Mouse (Mus musculus) stomach, postnatal 0 days (tissue): Measurements from ENCODE around the gene Ddc. TPM values are rescaled to one million over a fixed set of nuclear protein-coding genes. Genes with fewer than 3 reads are reported as not detected.

Source experiments
- ATAC-seq: fragments of 200-750 bp; cut with Nextera tagmentation; 2 replicates; pipeline ENCODE4 v1.8.0; 2017; ENCODE audit not compliant: low FRiP score, low TSS enrichment
- DNase-seq: peaks from one replicate; pipeline ENCODE4 v3.0.0-alpha.2; 2016; ENCODE audit warnings: low spot score
- H3K27ac ChIP-seq: fragments of 300-500 bp; sonication (generic); replicated peaks from 2 replicates; pipeline ENCODE4 v1.5.1; 2014; ENCODE audit warnings: mild to moderate bottlenecking, control low read depth
- H3K27me3 ChIP-seq: fragments of 300-500 bp; sonication (generic); 2 replicates; pipeline ENCODE4 v1.6.1; 2014; ENCODE audit warnings: low read length; ENCODE audit not compliant: control insufficient read depth, insufficient read depth
- H3K36me3 ChIP-seq: fragments of 300-500 bp; sonication (generic); 2 replicates; pipeline ENCODE4 v1.6.1; 2014; ENCODE audit warnings: low read length, mixed read lengths; ENCODE audit not compliant: control insufficient read depth, insufficient read depth
- H3K4me1 ChIP-seq: fragments of 300-500 bp; sonication (generic); replicated peaks from 2 replicates; pipeline ENCODE4 v1.6.1; 2014; ENCODE audit warnings: antibody characterized with exemption; ENCODE audit not compliant: control insufficient read depth, insufficient read depth
- H3K4me2 ChIP-seq: fragments of 300-500 bp; sonication (generic); replicated peaks from 2 replicates; pipeline ENCODE4 v1.6.1; 2014; ENCODE audit warnings: low read depth, mild to moderate bottlenecking, control low read depth, moderate library complexity
- H3K4me3 ChIP-seq: fragments of 300-500 bp; sonication (generic); 2 replicates; pipeline ENCODE4 v1.5.1; 2014; ENCODE audit warnings: low read depth, low read length, control low read depth
- H3K9ac ChIP-seq: fragments of 300-500 bp; sonication (generic); 2 replicates; pipeline ENCODE4 v1.6.1; 2014; ENCODE audit warnings: mild to moderate bottlenecking, low read length, control low read depth, mixed read lengths
- H3K9me3 ChIP-seq: fragments of 300-500 bp; sonication (generic); 2 replicates; pipeline ENCODE4 v1.6.1; 2016; ENCODE audit warnings: low read length; ENCODE audit not compliant: control insufficient read depth
- CTCF ChIP-seq: IDR thresholded peaks from 2 replicates; pipeline ENCODE4 v1.5.1; 2016; ENCODE audit warnings: antibody characterized with exemption, low read depth, mild to moderate bottlenecking, moderate library complexity
- EP300 ChIP-seq: optimal IDR thresholded peaks from 2 replicates; pipeline ENCODE3; 2016; ENCODE audit warnings: antibody characterized with exemption
- WGBS: fragments of 180-500 bp; shearing (Covaris S2); extraction: QIAGEN DNeasy Blood & Tissue Kit; methylation state at CpG from one replicate; pipeline ENCODE4 v1.1.7; 2014; 5-methylcytosine and 5-hydroxymethylcytosine counted together
- polyA plus RNA-seq: library from polyadenylated mRNA; unstranded; fragments of >200 nt; fragmentation: Nextera tagmentation; extraction: Ambion mirVana; gene quantifications from 2 replicates; pipeline ENCODE4 v1.2.1, GENCODE M21; 2015

The Ddc gene
- polyA plus RNA-seq, 1 experiment from 2014 or later: 24.1 TPM

- DNase-seq: peak; percentile 31
- no peak overlapping the region for H3K9ac ChIP-seq
Observed at GRCm38 (mm10) chr11:11836713-11837370, 61.1 kb downstream of the Ddc start.

GRCm38 (mm10) chr11:11836262-11836661, 61.7 kb downstream of the Ddc start:
- ATAC-seq (no peak), DNase-seq (no peak)
- H3K36me3 ChIP-seq: no peaks in the 10 kb centered on the region
- H3K9ac ChIP-seq: no peak overlapping the region
- peak overlapping the region; percentile 30; the same call in 1 of the 2 replicates for H3K27ac ChIP-seq
- no peak overlapping the region for H3K4me3 ChIP-seq
- 48% methylated on average over 8 of the region's 8 CpGs for WGBS
- H3K9me3 ChIP-seq: no peaks in the 10 kb centered on the region
- no peak for TF ChIP-seq CTCF
- TF ChIP-seq EP300: no peak
- peaks cover 3% of the 10 kb centered on the region for H3K4me1 ChIP-seq
- H3K4me2 ChIP-seq: peak overlapping the region; percentile 9; the same call in 1 of the 2 replicates
- no peaks in the 10 kb centered on the region for H3K27me3 ChIP-seq

More at GRCm38 (mm10) chr11:11836713-11837370, 61.1 kb downstream of the Ddc start:
- 23% methylated on average over 18 of the region's 18 CpGs for WGBS
- Histone ChIP-seq H3K27ac (peak overlapping the region; percentile 50; the same call in 1 of the 2 replicates), H3K27me3 (no peaks in the 10 kb centered on the region), H3K4me3 (no peak overlapping the region), H3K4me1 (peaks cover 2% of the 10 kb centered on the region), H3K36me3 (no peaks in the 10 kb centered on the region), H3K9me3 (no peaks in the 10 kb centered on the region), H3K4me2 (peak overlapping the region; percentile 9; the same call in 1 of the 2 replicates)
- peak; percentile 58; the same call in 1 of the 2 replicates for ATAC-seq
- TF ChIP-seq CTCF (no peak), EP300 (no peak)

- no peak for TF ChIP-seq EP300
- TF ChIP-seq CTCF: no peak
- H3K4me3 ChIP-seq: no peak overlapping the region
- H3K27ac ChIP-seq: no peak overlapping the region
- no peak overlapping the region for H3K9ac ChIP-seq
- no peaks in the 10 kb centered on the region for H3K36me3 ChIP-seq
- H3K9me3 ChIP-seq: no peaks in the 10 kb centered on the region
- ATAC-seq: no peak
- 88% methylated on average over 4 of the region's 4 CpGs for WGBS
- no peak overlapping the region for H3K4me2 ChIP-seq
- no peak for DNase-seq
- peaks cover 3% of the 10 kb centered on the region for H3K4me1 ChIP-seq
- H3K27me3 ChIP-seq: no peaks in the 10 kb centered on the region
Observed at GRCm38 (mm10) chr11:11835791-11836190, 62.2 kb downstream of the Ddc start.

- ATAC-seq: no peak
- Histone ChIP-seq H3K27ac (no peak overlapping the region), H3K9me3 (no peaks in the 10 kb centered on the region), H3K36me3 (no peaks in the 10 kb centered on the region), H3K4me1 (peaks cover 3% of the 10 kb centered on the region), H3K4me3 (no peak overlapping the region), H3K27me3 (no peaks in the 10 kb centered on the region), H3K9ac (no peak overlapping the region), H3K4me2 (no peak overlapping the region)
- DNase-seq: no peak
- TF ChIP-seq CTCF (no peak), EP300 (no peak)
- WGBS: 41% methylated on average over 6 of the region's 6 CpGs
Observed at GRCm38 (mm10) chr11:11835361-11835760, 62.6 kb downstream of the Ddc start.

- H3K9ac ChIP-seq: no peak overlapping the region
- no peaks in the 10 kb centered on the region for H3K27me3 ChIP-seq
- H3K4me2 ChIP-seq: no peak overlapping the region
- no peak for ATAC-seq
- H3K27ac ChIP-seq: no peak overlapping the region
- 43% methylated on average over 8 of the region's 8 CpGs for WGBS
- no peak for TF ChIP-seq EP300
- TF ChIP-seq CTCF: no peak
- H3K36me3 ChIP-seq: no peaks in the 10 kb centered on the region
- no peaks in the 10 kb centered on the region for H3K9me3 ChIP-seq
- DNase-seq: no peak
- peaks cover 14% of the 10 kb centered on the region for H3K4me1 ChIP-seq
- H3K4me3 ChIP-seq: no peak overlapping the region
Observed at GRCm38 (mm10) chr11:11833100-11833499, 64.8 kb downstream of the Ddc start.

GRCm38 (mm10) chr11:11832755-11833084, 65.2 kb downstream of the Ddc start:
- H3K4me1 ChIP-seq: peaks cover 14% of the 10 kb centered on the region
- peak overlapping the region; percentile 70 for H3K27ac ChIP-seq
- no peaks in the 10 kb centered on the region for H3K36me3 ChIP-seq
- WGBS: 49% methylated on average over 6 of the region's 6 CpGs
- TF ChIP-seq CTCF (no peak), EP300 (no peak)
- ATAC-seq: no peak
- no peak overlapping the region for H3K4me2 ChIP-seq
- H3K27me3 ChIP-seq: no peaks in the 10 kb centered on the region
- no peak overlapping the region for H3K9ac ChIP-seq
- no peak overlapping the region for H3K4me3 ChIP-seq
- H3K9me3 ChIP-seq: no peaks in the 10 kb centered on the region
- no peak for DNase-seq
